Mouse (Mus musculus) adrenal gland, adult 8-10 months (tissue): ENCODE data around the gene Agrp. TPM values are rescaled to one million over a fixed set of nuclear protein-coding genes. Genes with fewer than 3 reads are reported as not detected.

ENCODE experiments used
- DNase-seq: peaks from one replicate; pipeline ENCODE4 v3.0.0; 2022
- microRNA-seq, 2 experiments: library from miRNA; unstranded; fragments of <30 nt; microRNA quantifications; one replicate each; pipeline ENCODE4 v1.2.0; 2022
- total RNA-seq, 4 experiments: library from RNA; stranded (reverse); gene quantifications; 2 replicates each; pipeline ENCODE4 v1.2.4; 2022

Agrp gene
- total RNA-seq, 4 experiments from 2014 or later = 0.97 to 11.6 (median 4.2) TPM

GRCm38 (mm10) chr8:105517346-105517745 is 119.8 kb downstream of the Agrp start:
- DNase-seq = no peak

Small RNA genes lying within 50 kb of the gene (microRNA-seq; reads per million reads assigned to microRNA genes)
- gene Mir1966 = 0 to 0.17 reads per million in 2 experiments

Other genes starting within 250 kb of the Agrp start
- under 1 TPM in 1 of 4 experiments, not detected in 3; 0.15 TPM for gene Kctd19, start 223.9 kb downstream of the Agrp start, total RNA-seq
- gene Lrrc36, start 223.8 kb downstream of the Agrp start, total RNA-seq = 10 to 100 TPM in 1 of 4 experiments, 1 to 10 TPM in 3; 4.1 to 10.1 (median 7.0) TPM
- gene Tppp3, start 165.9 kb downstream of the Agrp start, total RNA-seq = 10 to 100 TPM; 28.3 to 40.2 (median 33.0) TPM
- 10 to 100 TPM; 20.6 to 40.1 (median 31.3) TPM for gene Zdhhc1, start 140.5 kb downstream of the Agrp start, total RNA-seq
- under 1 TPM; 0.56 to 0.98 (median 0.82) TPM for gene Hsd11b2, start 118.6 kb downstream of the Agrp start, total RNA-seq
- gene Atp6v0d1, start 71.3 kb downstream of the Agrp start, total RNA-seq = 100 to 1,000 TPM; 113 to 135 (median 122) TPM
- 10 to 100 TPM; 28.1 to 47.9 (median 37.8) TPM for gene Ripor1, start 32.1 kb downstream of the Agrp start, total RNA-seq
- gene Ctcf, start 825 bp downstream of the Agrp start, total RNA-seq = 10 to 100 TPM; 61.2 to 79.1 (median 67.7) TPM
- gene Carmil2, start 48.9 kb upstream of the Agrp start, total RNA-seq = 1 to 10 TPM; 2.1 to 3.9 (median 3.1) TPM
- gene Acd, start 63.7 kb upstream of the Agrp start, total RNA-seq = 10 to 100 TPM; 22.3 to 37.1 (median 29.5) TPM
- gene Pard6a, start 63.8 kb upstream of the Agrp start, total RNA-seq = 10 to 100 TPM; 10.7 to 14.2 (median 12.8) TPM
- gene 4933405L10Rik, start 70.3 kb upstream of the Agrp start, total RNA-seq = not detected
- gene Enkd1, start 70.8 kb upstream of the Agrp start, total RNA-seq = 1 to 10 TPM; 4.6 to 8.1 (median 5.8) TPM
- 10 to 100 TPM in 2 of 4 experiments, 1 to 10 TPM in 2; 8.9 to 10.9 (median 10.0) TPM for gene Gfod2, start 121.3 kb upstream of the Agrp start, total RNA-seq
- 10 to 100 TPM; 25.7 to 30.1 (median 27.3) TPM for gene Ranbp10, start 190.0 kb upstream of the Agrp start, total RNA-seq
- not detected for gene Tsnaxip1, start 190.3 kb upstream of the Agrp start, total RNA-seq
- 1 to 10 TPM; 6.2 to 9.7 (median 7.3) TPM for gene Cenpt, start 215.9 kb upstream of the Agrp start, total RNA-seq
- gene Thap11, start 217.7 kb upstream of the Agrp start, total RNA-seq = 10 to 100 TPM; 38.2 to 45.1 (median 43.6) TPM
- gene Nutf2, start 223.2 kb upstream of the Agrp start, total RNA-seq = 10 to 100 TPM; 28.5 to 37.2 (median 29.0) TPM
- 10 to 100 TPM; 34.1 to 61.1 (median 46.6) TPM for gene Edc4, start 243.5 kb upstream of the Agrp start, total RNA-seq